Mouse (Mus musculus): Measurements from ENCODE around the gene Sf3b4.

- TF ChIP-seq POLR2A (IDR thresholded peaks at IDR 0.05; ENCODE audit: low read depth, low read length) = no peak
- TF ChIP-seq CTCF (conservative IDR thresholded peaks at IDR 0.05; ENCODE audit: insufficient read depth, insufficient read length, low read depth, low read length) = peak; percentile 31; the same call in 1 of the 2 replicates
Observed at GRCm38 (mm10) chr3:96147950-96148349, 24.2 kb upstream of the Sf3b4 start.

Measured in kidney, adult 2 months (tissue).